Mouse (Mus musculus): ENCODE results near the gene Dcun1d5.
A peak's percentile ranks its signal among the peaks of the same experiment; 100 is the strongest.
"Not testable (repeated sequence)": the region's sequence is repeated elsewhere in the genome, so short reads cannot be mapped to it uniquely, and the experiment has no call there.

Gene Dcun1d5

GRCm38 (mm10) chr9:7184172-7184896, at the start of gene Dcun1d5, which contains the start of gene Dync2h1:
TSS of gene Dcun1d5 (plus strand) at chr9:7184520.
TSS of gene Dync2h1 (minus strand) at chr9:7184446.
- peak; percentile 76 for DNase-seq (ENCODE audit: low read depth)

- no peak for DNase-seq (ENCODE audit: low read depth)
These were observed 29.9 kb upstream of the Dcun1d5 start for GRCm38 (mm10) chr9:7154391-7154790.

- no peak for DNase-seq (ENCODE audit: low read depth)
These were observed 25.7 kb upstream of the Dcun1d5 start for GRCm38 (mm10) chr9:7158605-7159004.

GRCm38 (mm10) chr9:7159718-7160117, 24.6 kb upstream of the Dcun1d5 start:
- DNase-seq (ENCODE audit: low read depth), result no peak

GRCm38 (mm10) chr9:7160688-7161087, 23.6 kb upstream of the Dcun1d5 start:
- DNase-seq (ENCODE audit: low read depth), result no peak

- DNase-seq (ENCODE audit: low read depth), result no peak
These were observed 16.9 kb upstream of the Dcun1d5 start for GRCm38 (mm10) chr9:7167339-7167998.

- no peak for DNase-seq (ENCODE audit: low read depth)
These were observed 10.6 kb upstream of the Dcun1d5 start for GRCm38 (mm10) chr9:7173756-7174155.

GRCm38 (mm10) chr9:7176618-7177610, 7.4 kb upstream of the Dcun1d5 start:
- peak; percentile 56 for DNase-seq (ENCODE audit: low read depth)

GRCm38 (mm10) chr9:7184897-7185291, 574 bp downstream of the Dcun1d5 start:
- no peak for DNase-seq (ENCODE audit: low read depth)

- DNase-seq (ENCODE audit: low read depth), result not testable (repeated sequence)
These were observed 6.4 kb downstream of the Dcun1d5 start for GRCm38 (mm10) chr9:7190694-7191093.

- peak; percentile 9 for DNase-seq (ENCODE audit: low read depth)
These were observed 31.9 kb downstream of the Dcun1d5 start for GRCm38 (mm10) chr9:7216240-7216639.

GRCm38 (mm10) chr9:7221024-7221423, 36.7 kb downstream of the Dcun1d5 start:
- DNase-seq (ENCODE audit: low read depth), result no peak

GRCm38 (mm10) chr9:7221460-7221859, 37.1 kb downstream of the Dcun1d5 start:
- DNase-seq (ENCODE audit: low read depth), result no peak

- DNase-seq (ENCODE audit: low read depth), result no peak
These were observed 54.3 kb downstream of the Dcun1d5 start for GRCm38 (mm10) chr9:7238619-7239018.

- DNase-seq (ENCODE audit: low read depth), result no peak
These were observed 55.6 kb downstream of the Dcun1d5 start for GRCm38 (mm10) chr9:7239967-7240366.

- DNase-seq (ENCODE audit: low read depth), result no peak
These were observed 68.7 kb downstream of the Dcun1d5 start for GRCm38 (mm10) chr9:7252797-7253654.

Measured in fibroblast of lung, adult 2 months (primary cell).